Mouse (Mus musculus): ENCODE measurements around the gene 2310002L09Rik. TPM values are rescaled to one million over a fixed set of nuclear protein-coding genes. Genes with fewer than 3 reads are reported as not detected.
"Not testable (repeated sequence)": the region's sequence is repeated elsewhere in the genome, so short reads cannot be mapped to it uniquely, and the experiment has no call there.

The 2310002L09Rik gene
- not detected in 2 replicates for polyA plus RNA-seq (2015; fragmentation: Nextera tagmentation; extraction: Ambion mirVana)

GRCm38 (mm10) chr4:73950375-73950896 is at the start of gene 2310002L09Rik:
TSS of gene 2310002L09Rik (minus strand) at chr4:73950846.
- Histone ChIP-seq H3K36me3 (no peaks in the 10 kb centered on the region), H3K9me3 (no peaks in the 10 kb centered on the region), H3K9ac (replicated peaks) (no peak within 1 kb of the TSS), H3K27ac (no peak within 1 kb of the TSS), H3K4me3 (replicated peaks) (no peak within 1 kb of the TSS), H3K4me2 (replicated peaks) (no peak within 1 kb of the TSS), H3K27me3 (no peaks in the 10 kb centered on the region), H3K4me1 (replicated peaks) (no peaks in the 10 kb centered on the region)
- ATAC-seq = no peak
- WGBS = 85% methylated on average over 8 of the region's 8 CpGs

GRCm38 (mm10) chr4:73980454-73980853 is 29.8 kb upstream of the 2310002L09Rik start:
- Histone ChIP-seq H3K36me3 (no peaks in the 10 kb centered on the region), H3K4me1 (replicated peaks) (no peaks in the 10 kb centered on the region), H3K4me2 (replicated peaks) (no peak overlapping the region), H3K27ac (no peak overlapping the region), H3K4me3 (replicated peaks) (no peak overlapping the region), H3K9ac (replicated peaks) (no peak overlapping the region), H3K27me3 (no peaks in the 10 kb centered on the region), H3K9me3 (no peaks in the 10 kb centered on the region)
- 89% methylated on average over 3 of the region's 3 CpGs for WGBS
- ATAC-seq = no peak

GRCm38 (mm10) chr4:73920660-73921059 is 30.0 kb downstream of the 2310002L09Rik start, which contains the start of gene Gm11756:
TSS of gene Gm11756 (minus strand) at chr4:73920760.
- H3K4me1 ChIP-seq (replicated peaks) = not testable (repeated sequence)
- 85% methylated on average over 6 of the region's 6 CpGs for WGBS

GRCm38 (mm10) chr4:73905853-73906252 is 44.8 kb downstream of the 2310002L09Rik start, which contains the start of gene Gm13871:
TSS of gene Gm13871 (minus strand) at chr4:73905953.
- not testable (repeated sequence) for H3K27ac ChIP-seq; H3K4me1 ChIP-seq (replicated peaks); H3K27me3 ChIP-seq; H3K9ac ChIP-seq (replicated peaks); H3K36me3 ChIP-seq; ATAC-seq; H3K4me3 ChIP-seq (replicated peaks); H3K9me3 ChIP-seq; H3K4me2 ChIP-seq (replicated peaks)
- WGBS = no CpG with 5 or more reads among the region's 4 CpGs

More at GRCm38 (mm10) chr4:73920660-73921059, 30.0 kb downstream of the 2310002L09Rik start, which contains the start of gene Gm11756:
- not testable (repeated sequence) for ATAC-seq; H3K4me2 ChIP-seq (replicated peaks); H3K9me3 ChIP-seq; H3K27me3 ChIP-seq; H3K9ac ChIP-seq (replicated peaks); H3K36me3 ChIP-seq; H3K4me3 ChIP-seq (replicated peaks); H3K27ac ChIP-seq

- not testable (repeated sequence) for H3K36me3 ChIP-seq; H3K4me2 ChIP-seq (replicated peaks); H3K27me3 ChIP-seq; ATAC-seq; H3K4me3 ChIP-seq (replicated peaks); H3K4me1 ChIP-seq (replicated peaks); H3K9ac ChIP-seq (replicated peaks); H3K27ac ChIP-seq; H3K9me3 ChIP-seq
- WGBS = no CpG with 5 or more reads among the region's 4 CpGs
Observed at GRCm38 (mm10) chr4:73891012-73891411, 59.6 kb downstream of the 2310002L09Rik start, which contains the start of gene Gm11757. TSS of gene Gm11757 (minus strand) at chr4:73891112.

Other genes with a start within 250 kb of the 2310002L09Rik start
- 0.08 and 0.09 TPM in 2 replicates for gene Rasef, start 159.9 kb downstream of the 2310002L09Rik start, polyA plus RNA-seq (2015; fragmentation: Nextera tagmentation; extraction: Ambion mirVana)
- not detected in 2 replicates for gene Gm11758, start 74.6 kb downstream of the 2310002L09Rik start, polyA plus RNA-seq (2015; fragmentation: Nextera tagmentation; extraction: Ambion mirVana)
- not detected in 2 replicates for gene Gm11757, start 59.7 kb downstream of the 2310002L09Rik start, polyA plus RNA-seq (2015; fragmentation: Nextera tagmentation; extraction: Ambion mirVana)
- not detected in 2 replicates for gene Gm13871, start 44.9 kb downstream of the 2310002L09Rik start, polyA plus RNA-seq (2015; fragmentation: Nextera tagmentation; extraction: Ambion mirVana)
- not detected in 2 replicates for gene Gm11756, start 30.1 kb downstream of the 2310002L09Rik start, polyA plus RNA-seq (2015; fragmentation: Nextera tagmentation; extraction: Ambion mirVana)
- gene Frmd3, start 62.6 kb upstream of the 2310002L09Rik start, polyA plus RNA-seq (2015; fragmentation: Nextera tagmentation; extraction: Ambion mirVana) = 18.4 and 19.8 TPM in 2 replicates

Data from midbrain, embryonic 13.5 days (tissue).